Mouse (Mus musculus): ENCODE measurements at regions not wholly inside any gene's neighbourhood (a gene's known extent, or its start where the extent isn't known, plus 50 kb on each side); places are given as distances from the start of the nearest gene placed in this dataset.

- Histone ChIP-seq H3K9me3 (replicated peaks; ENCODE audit: low read length) (no peaks in the 10 kb centered on the region), H3K4me2 (ENCODE audit: insufficient read depth, low read depth, poor library complexity, severe bottlenecking) (no peak overlapping the region), H3K79me2 (replicated peaks; ENCODE audit: control insufficient read depth, extremely low read depth, insufficient read depth, poor library complexity, severe bottlenecking) (no peaks in the 10 kb centered on the region), H3K4me3 (replicated peaks in 1 of 3; ENCODE audit: low read depth in 2 of 3, low read length in 2 of 3, poor library complexity in 1 of 3) (no peak overlapping the region), H3K36me3 (replicated peaks in 1 of 2; ENCODE audit: control insufficient read depth in 1 of 2, insufficient read depth in 1 of 2, low read length in 1 of 2) (no peaks in the 10 kb centered on the region), H3K27me3 (replicated peaks) (no peaks in the 10 kb centered on the region), H3K27ac (ENCODE audit: insufficient read depth, low read depth) (no peak overlapping the region), H3K9ac (ENCODE audit: insufficient read depth, low read depth) (no peak overlapping the region), H3K4me1 (ENCODE audit: control insufficient read depth in 1 of 2, insufficient read depth in 2 of 2) (peaks cover 6 to 30% of the 10 kb centered on the region in 2 experiments)
- no peak for DNase-seq (ENCODE audit: extremely low read depth)
- TF ChIP-seq TCF12 (IDR thresholded peaks at IDR 0.05; ENCODE audit: low read depth, low read length) (no peak), MAZ (IDR thresholded peaks at IDR 0.05; ENCODE audit: low read depth, low read length) (no peak), BHLHE40 (IDR thresholded peaks at IDR 0.05; ENCODE audit: low read depth, low read length) (no peak), NRF1 (IDR thresholded peaks at IDR 0.05; ENCODE audit: low read depth, low read length) (no peak)
- in situ Hi-C loops (cut with MboI; ENCODE audit: low pct_ligation_motif_present, low pct_unique_long_range_greater_than_20kb, low sequenced_read_pairs) (no loop called here), dilution Hi-C loops (cut with MboI; ENCODE audit: extremely low pct_ligation_motif_present, extremely low pct_unique_long_range_greater_than_20kb, low sequenced_read_pairs) (no loop called here)
These were observed 152.2 kb upstream of the Ubl3 start for GRCm38 (mm10) chr5:148704769-148705168.

DNA sequence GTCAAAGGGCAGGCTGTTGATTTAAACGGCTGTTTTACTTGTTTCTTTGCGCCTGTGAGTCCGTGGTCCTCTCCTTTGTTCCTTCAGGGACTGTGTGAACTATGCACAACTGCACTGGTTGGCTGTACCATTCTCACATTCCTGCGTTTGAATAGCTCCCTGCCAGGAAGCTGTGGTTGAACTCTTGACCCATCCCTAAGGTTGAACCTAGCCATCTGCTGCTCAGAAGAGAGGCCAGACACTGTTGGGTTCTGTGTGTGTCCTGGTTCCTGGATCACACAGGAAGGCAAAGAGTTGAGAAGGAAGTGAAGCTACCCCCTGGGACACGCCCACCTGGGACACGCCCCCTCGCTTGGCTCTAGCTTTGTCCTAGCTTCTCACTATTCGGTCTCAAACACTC is 149.3 kb upstream of the Ubl3 start:
- DNase-seq (ENCODE audit: extremely low read depth) = no peak
- no peak overlapping the region for H3K4me2 ChIP-seq (ENCODE audit: insufficient read depth, low read depth, poor library complexity, severe bottlenecking)
- H3K9me3 ChIP-seq (replicated peaks; ENCODE audit: low read length) = no peaks in the 10 kb centered on the region
- no peak for TF ChIP-seq POLR2AphosphoS2 (IDR thresholded peaks at IDR 0.05; ENCODE audit: low read depth, low read length)
- no peak for TF ChIP-seq MAX (IDR thresholded peaks at IDR 0.05; ENCODE audit: low read length)
- no peak for TF ChIP-seq TBP (conservative IDR thresholded peaks at IDR 0.05; ENCODE audit: low read depth, low read length)
- TF ChIP-seq RAD21 (IDR thresholded peaks at IDR 0.05; ENCODE audit: low read depth, low read length) = no peak
- TF ChIP-seq ZKSCAN1 (IDR thresholded peaks at IDR 0.05; ENCODE audit: borderline replicate concordance, low read depth, low read length) = no peak
- TF ChIP-seq PAX5 (IDR thresholded peaks at IDR 0.05; ENCODE audit: low read length) = no peak
- no peak for TF ChIP-seq EP300 (IDR thresholded peaks at IDR 0.05; ENCODE audit: low read length)
- no peak for TF ChIP-seq CHD2 (IDR thresholded peaks at IDR 0.05; ENCODE audit: low read length)
- no peak for TF ChIP-seq USF1 (IDR thresholded peaks at IDR 0.05; ENCODE audit: low read depth, low read length)
- TF ChIP-seq CHD1 (IDR thresholded peaks at IDR 0.05; ENCODE audit: low read depth, low read length) = no peak
- no peak for TF ChIP-seq NRF1 (IDR thresholded peaks at IDR 0.05; ENCODE audit: low read depth, low read length)
- TF ChIP-seq MXI1 (IDR thresholded peaks at IDR 0.05; ENCODE audit: low read depth, low read length) = no peak
- TF ChIP-seq ZMIZ1 (IDR thresholded peaks at IDR 0.05; ENCODE audit: low read depth, low read length) = no peak
- TF ChIP-seq ELF1 (IDR thresholded peaks at IDR 0.05; ENCODE audit: low read depth, low read length) = no peak
- TF ChIP-seq USF2 (conservative IDR thresholded peaks at IDR 0.05; ENCODE audit: low read depth, low read length) = no peak
- TF ChIP-seq JUN (IDR thresholded peaks at IDR 0.05; ENCODE audit: insufficient read depth, low read depth, low read length) = no peak
- TF ChIP-seq ZNF384 (IDR thresholded peaks at IDR 0.05; ENCODE audit: low read depth, low read length) = no peak
- no peak for TF ChIP-seq UBTF (IDR thresholded peaks at IDR 0.05; ENCODE audit: low read depth, low read length)
- TF ChIP-seq MAFK (IDR thresholded peaks at IDR 0.05; ENCODE audit: insufficient replicate concordance, low read length) = no peak
- TF ChIP-seq E2F4 (IDR thresholded peaks at IDR 0.05; ENCODE audit: insufficient replicate concordance, low read depth, low read length) = no peak
- H3K36me3 ChIP-seq (replicated peaks in 1 of 2; ENCODE audit: control insufficient read depth in 1 of 2, insufficient read depth in 1 of 2, low read length in 1 of 2) = no peaks in the 10 kb centered on the region
- no peak overlapping the region for H3K4me3 ChIP-seq (replicated peaks in 1 of 3; ENCODE audit: low read depth in 2 of 3, low read length in 2 of 3, poor library complexity in 1 of 3)
- dilution Hi-C loops (cut with MboI; ENCODE audit: extremely low pct_ligation_motif_present, extremely low pct_unique_long_range_greater_than_20kb, low sequenced_read_pairs) (no loop called here), in situ Hi-C loops (cut with MboI; ENCODE audit: low pct_ligation_motif_present, low pct_unique_long_range_greater_than_20kb, low sequenced_read_pairs) (no loop called here)
- H3K27me3 ChIP-seq (replicated peaks) = no peaks in the 10 kb centered on the region
- no peak overlapping the region for H3K9ac ChIP-seq (ENCODE audit: insufficient read depth, low read depth)
- no peak overlapping the region for H3K27ac ChIP-seq (ENCODE audit: insufficient read depth, low read depth)
- H3K4me1 ChIP-seq (ENCODE audit: control insufficient read depth in 1 of 2, insufficient read depth in 2 of 2) = peaks cover under 1 to 6% of the 10 kb centered on the region in 2 experiments; a peak in 3 of 4 replicates
- no peaks in the 10 kb centered on the region for H3K79me2 ChIP-seq (replicated peaks; ENCODE audit: control insufficient read depth, extremely low read depth, insufficient read depth, poor library complexity, severe bottlenecking)

All from CH12.LX (cell line).